In genomic region chr6:36388401-36389259, GRCm38 (mm10) we compare ENCODE assay signal across 8 mouse cellular contexts. TPM values are rescaled to one million over a fixed set of nuclear protein-coding genes. Genes with fewer than 3 reads are reported as not detected.
DNase-seq lines count a peak whose midpoint lies in the region; ATAC-seq lines count a peak whose summit lies in the region.

No protein-coding gene starts in this region.

- H3K4me3 ChIP-seq in lung, embryonic 15.5 days: peak overlapping the region; percentile 50
- peak overlapping the region; percentile 34 for H3K4me3 ChIP-seq in limb, embryonic 11.5 days (ENCODE audit: low read depth, low read length)
- peak overlapping the region; percentile 55 for H3K4me3 ChIP-seq in neural tube, embryonic 13.5 days

- H3K4me1 ChIP-seq in lung, embryonic 15.5 days: peaks cover 3% of the 10 kb centered on the region
- 0 out of 2 replicates have a peak, but pooled peaks cover 2% of the 10 kb centered on the region for H3K4me1 ChIP-seq in limb, embryonic 11.5 days (ENCODE audit: control insufficient read depth, insufficient read depth, low read length)
- H3K4me1 ChIP-seq in neural tube, embryonic 13.5 days (replicated peaks): peaks cover 19% of the 10 kb centered on the region

- no peak overlapping the region for H3K27ac ChIP-seq in lung, embryonic 15.5 days
- H3K27ac ChIP-seq in limb, embryonic 11.5 days (replicated peaks; ENCODE audit: low read depth, low read length): no peak overlapping the region
- H3K27ac ChIP-seq in neural tube, embryonic 13.5 days (replicated peaks): no peak overlapping the region

- H3K4me2 ChIP-seq in lung, embryonic 15.5 days: peak overlapping the region; percentile 89
- H3K4me2 ChIP-seq in limb, embryonic 11.5 days (ENCODE audit: low read depth, severe bottlenecking): peak overlapping the region; percentile 81
- peak overlapping the region; percentile 95 for H3K4me2 ChIP-seq in neural tube, embryonic 13.5 days

- H3K9ac ChIP-seq in lung, embryonic 15.5 days: peak overlapping the region; percentile 39
- no peak overlapping the region for H3K9ac ChIP-seq in limb, embryonic 11.5 days (ENCODE audit: low read length)
- H3K9ac ChIP-seq in neural tube, embryonic 13.5 days: peak overlapping the region; percentile 72

- WGBS in lung, embryonic 15.5 days: under 1% methylated on average over 36 of the region's 36 CpGs
- 1% methylated on average over 36 of the region's 36 CpGs for WGBS in limb, embryonic 11.5 days
- WGBS in neural tube, embryonic 13.5 days: under 1% methylated on average over 36 of the region's 36 CpGs

- no peak for ATAC-seq in lung, embryonic 15.5 days (ENCODE audit: borderline replicate concordance, extremely low read depth, low FRiP score, low TSS enrichment)
- peak; percentile 40 for ATAC-seq in granulocyte monocyte progenitor cell, adult 5-6 weeks (replicated peaks; ENCODE audit: poor library complexity, severe bottlenecking)
- ATAC-seq in limb, embryonic 11.5 days (ENCODE audit: insufficient number of reproducible peaks, low FRiP score, low TSS enrichment, low read depth): peak; percentile 60
- ATAC-seq in neural tube, embryonic 13.5 days (ENCODE audit: low read depth): peak; percentile 76

- peaks cover 29% of the 10 kb centered on the region for H3K27me3 ChIP-seq in lung, embryonic 15.5 days
- H3K27me3 ChIP-seq in limb, embryonic 11.5 days (ENCODE audit: control insufficient read depth, insufficient read depth, low read length): peaks cover 27% of the 10 kb centered on the region
- peaks cover 51% of the 10 kb centered on the region for H3K27me3 ChIP-seq in neural tube, embryonic 13.5 days

- DNase-seq in adrenal gland, postnatal 14 days: peak; percentile 18
- DNase-seq in adrenal gland, adult 18-20 months (ENCODE audit: low spot score in 2 of 2): no peak
- no peak for DNase-seq in lung, postnatal 14 days
- peak; percentile 60 for DNase-seq in limb, embryonic 11.5 days (ENCODE audit: low spot score)
- no peak for DNase-seq in cerebellum, adult 18-20 months

- no peaks in the 10 kb centered on the region for H3K36me3 ChIP-seq in lung, embryonic 15.5 days
- H3K36me3 ChIP-seq in limb, embryonic 11.5 days (ENCODE audit: control insufficient read depth, insufficient read depth, low read length): no peaks in the 10 kb centered on the region
- H3K36me3 ChIP-seq in neural tube, embryonic 13.5 days: no peaks in the 10 kb centered on the region

- H3K9me3 ChIP-seq in lung, embryonic 15.5 days: no peaks in the 10 kb centered on the region
- H3K9me3 ChIP-seq in limb, embryonic 11.5 days (ENCODE audit: control insufficient read depth, low read length): no peaks in the 10 kb centered on the region
- no peaks in the 10 kb centered on the region for H3K9me3 ChIP-seq in neural tube, embryonic 13.5 days

RNA-seq across cellular contexts. Expression of gene Chrm2, which starts 0.7 kb away (rescaled TPM):
- 0.15 and 0.94 TPM in 2 replicates for total RNA-seq in adrenal gland, postnatal 14 days (2021)
- under 1 TPM in 1 of 2 experiments, not detected in 1; 0.06 TPM for total RNA-seq in adrenal gland, adult 18-20 months (2021)
- polyA plus RNA-seq in lung, embryonic 15.5 days (2015; fragmentation: Nextera tagmentation; extraction: Ambion mirVana): 3.6 and 4.2 TPM in 2 replicates
- total RNA-seq in granulocyte monocyte progenitor cell, adult 5-6 weeks (2014; fragmentation: Nextera tagmentation): not detected in 2 replicates
- not detected in 2 replicates for total RNA-seq in granulocyte monocyte progenitor cell, adult 5-6 weeks (2017)
- 0.13 and 0.24 TPM in 2 replicates for polyA plus RNA-seq in limb, embryonic 11.5 days (2014; fragmentation: Nextera tagmentation; extraction: Ambion mirVana)
- 5.5 and 5.9 TPM in 2 replicates for polyA plus RNA-seq in neural tube, embryonic 13.5 days (2015; fragmentation: Nextera tagmentation; extraction: Ambion mirVana)

Comparison
In these comparisons a context has a peak if more than half of its experiments do, and no peak if none do; other contexts are left out.
1. DNase-seq: peak in adrenal gland, postnatal 14 days (single experiment) and limb, embryonic 11.5 days (single experiment); none in adrenal gland, adult 18-20 months (0 of 2), lung, postnatal 14 days (single experiment) and cerebellum, adult 18-20 months (0 of 2).
2. Peak in every context shown above with its lines, with median percentiles within 50 percentile points of each other: H3K4me2 ChIP-seq and H3K4me3 ChIP-seq.